Mouse (Mus musculus): Measurements from ENCODE around the gene Sult4a1. TPM values are rescaled to one million over a fixed set of nuclear protein-coding genes. Genes with fewer than 3 reads are reported as not detected.

Sult4a1 gene
- polyA plus RNA-seq, 1 experiment from 2014 or later, result 0.98 TPM

- WGBS, result 64% methylated on average over 4 of the region's 4 CpGs
- peaks cover 40% of the 10 kb centered on the region for H3K27me3 ChIP-seq (ENCODE audit: control insufficient read depth, insufficient read depth, low read depth, low read length)
- H3K27ac ChIP-seq (ENCODE audit: low read length), result no peak overlapping the region
- no peak overlapping the region for H3K4me3 ChIP-seq (ENCODE audit: low read length)
- no peak overlapping the region for H3K9ac ChIP-seq (ENCODE audit: low read length)
- H3K9me3 ChIP-seq (ENCODE audit: control insufficient read depth, low read length), result peaks cover 4% of the 10 kb centered on the region; the same call in 1 of the 2 replicates
- no peak for ATAC-seq (ENCODE audit: low read depth)
- H3K4me2 ChIP-seq (ENCODE audit: low read depth, low read length), result no peak overlapping the region
- no peaks in the 10 kb centered on the region for H3K36me3 ChIP-seq (ENCODE audit: control insufficient read depth, insufficient read depth, low read length)
- H3K4me1 ChIP-seq (replicated peaks; ENCODE audit: control insufficient read depth, insufficient read depth, low read length), result no peaks in the 10 kb centered on the region
Observed at GRCm38 (mm10) chr15:84065701-84066100, 39.9 kb downstream of the Sult4a1 start.

- ATAC-seq (ENCODE audit: low read depth), result no peak
- Histone ChIP-seq H3K27ac (ENCODE audit: low read length) (no peak within 1 kb of the TSS), H3K9me3 (ENCODE audit: control insufficient read depth, low read length) (peaks cover 4% of the 10 kb centered on the region; the same call in 1 of the 2 replicates), H3K9ac (ENCODE audit: low read length) (no peak within 1 kb of the TSS), H3K36me3 (ENCODE audit: control insufficient read depth, insufficient read depth, low read length) (no peaks in the 10 kb centered on the region), H3K27me3 (ENCODE audit: control insufficient read depth, insufficient read depth, low read depth, low read length) (peaks cover 34% of the 10 kb centered on the region), H3K4me1 (replicated peaks; ENCODE audit: control insufficient read depth, insufficient read depth, low read length) (no peaks in the 10 kb centered on the region), H3K4me2 (ENCODE audit: low read depth, low read length) (peak within 1 kb of the TSS; percentile 31; the same call in 1 of the 2 replicates), H3K4me3 (ENCODE audit: low read length) (no peak within 1 kb of the TSS)
- 5% methylated on average over 23 of the region's 29 CpGs for WGBS
Observed at GRCm38 (mm10) chr15:84065140-84065539, 40.4 kb downstream of the Sult4a1 start, which contains the start of gene Efcab6. Gene Efcab6 (minus strand): TSS chr15:84065379.

DNA sequence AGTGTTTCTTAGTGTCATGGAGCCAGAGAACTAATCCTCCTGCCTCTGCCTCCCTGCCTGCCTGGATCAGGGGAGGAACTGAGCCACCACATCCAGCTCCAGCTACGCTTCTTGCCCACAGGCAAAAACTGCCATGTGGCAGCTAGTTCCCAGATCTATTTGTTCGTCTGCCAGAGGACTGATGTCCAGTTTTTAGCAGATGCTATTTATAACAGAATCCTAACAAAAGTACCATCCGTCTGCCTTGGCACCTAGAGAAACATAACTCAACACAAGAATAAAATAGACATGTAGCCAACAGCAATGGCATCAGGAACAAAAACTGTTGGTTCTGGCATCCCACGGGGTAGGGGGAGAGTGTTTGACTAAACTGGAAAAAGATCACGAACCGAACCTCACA, 46.7 kb downstream of the Sult4a1 start:
- H3K36me3 ChIP-seq (ENCODE audit: control insufficient read depth, insufficient read depth, low read length), result no peaks in the 10 kb centered on the region
- WGBS, result 70% methylated on average over 6 of the region's 6 CpGs
- H3K27ac ChIP-seq (ENCODE audit: low read length), result no peak overlapping the region
- H3K9me3 ChIP-seq (ENCODE audit: control insufficient read depth, low read length), result no peaks in the 10 kb centered on the region
- H3K4me3 ChIP-seq (ENCODE audit: low read length), result no peak overlapping the region
- H3K27me3 ChIP-seq (ENCODE audit: control insufficient read depth, insufficient read depth, low read depth, low read length), result 0 out of 2 replicates have a peak, but pooled peaks cover under 1% of the 10 kb centered on the region
- H3K4me2 ChIP-seq (ENCODE audit: low read depth, low read length), result no peak overlapping the region
- no peaks in the 10 kb centered on the region for H3K4me1 ChIP-seq (replicated peaks; ENCODE audit: control insufficient read depth, insufficient read depth, low read length)
- ATAC-seq (ENCODE audit: low read depth), result no peak
- H3K9ac ChIP-seq (ENCODE audit: low read length), result no peak overlapping the region

- Histone ChIP-seq H3K4me2 (ENCODE audit: low read depth, low read length) (no peak overlapping the region), H3K27ac (ENCODE audit: low read length) (no peak overlapping the region), H3K27me3 (ENCODE audit: control insufficient read depth, insufficient read depth, low read depth, low read length) (no peaks in the 10 kb centered on the region), H3K4me1 (replicated peaks; ENCODE audit: control insufficient read depth, insufficient read depth, low read length) (peaks cover 4% of the 10 kb centered on the region; the same call in 1 of the 2 replicates), H3K36me3 (ENCODE audit: control insufficient read depth, insufficient read depth, low read length) (no peaks in the 10 kb centered on the region), H3K9me3 (ENCODE audit: control insufficient read depth, low read length) (no peaks in the 10 kb centered on the region), H3K9ac (ENCODE audit: low read length) (no peak overlapping the region), H3K4me3 (ENCODE audit: low read length) (no peak overlapping the region)
- WGBS, result 62% methylated on average over 5 of the region's 5 CpGs
- no peak for ATAC-seq (ENCODE audit: low read depth)
Observed at GRCm38 (mm10) chr15:84056083-84056482, 49.5 kb downstream of the Sult4a1 start.

DNA sequence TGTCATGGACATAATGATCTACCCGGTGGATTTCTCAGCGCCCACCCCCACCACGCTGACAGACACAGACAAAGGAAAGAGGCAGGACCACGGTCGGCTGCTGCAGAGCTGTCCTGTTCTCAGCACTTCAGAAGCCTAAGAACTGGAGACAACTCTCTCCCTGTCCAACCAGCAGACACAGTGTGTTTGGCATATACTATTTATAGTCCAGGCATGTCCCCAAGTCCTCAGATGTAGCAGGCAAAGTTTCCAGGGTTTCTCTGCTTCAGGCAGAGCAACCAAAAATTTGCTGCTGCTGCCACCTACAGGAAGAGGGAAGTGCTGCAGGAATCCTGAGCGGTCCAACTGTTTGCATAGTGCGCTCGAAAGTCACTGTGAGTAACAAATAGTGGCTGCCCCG, 51.7 kb downstream of the Sult4a1 start:
- 30% methylated on average over 9 of the region's 9 CpGs for WGBS

GRCm38 (mm10) chr15:84053240-84053639, 52.3 kb downstream of the Sult4a1 start:
- Histone ChIP-seq H3K27me3 (ENCODE audit: control insufficient read depth, insufficient read depth, low read depth, low read length) (no peaks in the 10 kb centered on the region), H3K4me1 (replicated peaks; ENCODE audit: control insufficient read depth, insufficient read depth, low read length) (peaks cover 4% of the 10 kb centered on the region; the same call in 1 of the 2 replicates), H3K9me3 (ENCODE audit: control insufficient read depth, low read length) (no peaks in the 10 kb centered on the region), H3K36me3 (ENCODE audit: control insufficient read depth, insufficient read depth, low read length) (no peaks in the 10 kb centered on the region), H3K27ac (ENCODE audit: low read length) (no peak overlapping the region), H3K4me2 (ENCODE audit: low read depth, low read length) (no peak overlapping the region), H3K9ac (ENCODE audit: low read length) (no peak overlapping the region), H3K4me3 (ENCODE audit: low read length) (no peak overlapping the region)
- 92% methylated on average over 4 of the region's 4 CpGs for WGBS
- ATAC-seq (ENCODE audit: low read depth), result no peak

More for the DNA sequence above, 51.7 kb downstream of the Sult4a1 start:
- H3K9ac ChIP-seq (ENCODE audit: low read length), result no peak overlapping the region; the same call in 1 of the 2 replicates
- H3K4me2 ChIP-seq (ENCODE audit: low read depth, low read length), result no peak overlapping the region
- peak; percentile 85 for ATAC-seq (ENCODE audit: low read depth)
- H3K27me3 ChIP-seq (ENCODE audit: control insufficient read depth, insufficient read depth, low read depth, low read length), result no peaks in the 10 kb centered on the region
- H3K27ac ChIP-seq (ENCODE audit: low read length), result no peak overlapping the region
- H3K4me3 ChIP-seq (ENCODE audit: low read length), result no peak overlapping the region
- peaks cover 4% of the 10 kb centered on the region; the same call in 1 of the 2 replicates for H3K4me1 ChIP-seq (replicated peaks; ENCODE audit: control insufficient read depth, insufficient read depth, low read length)
- H3K36me3 ChIP-seq (ENCODE audit: control insufficient read depth, insufficient read depth, low read length), result no peaks in the 10 kb centered on the region
- H3K9me3 ChIP-seq (ENCODE audit: control insufficient read depth, low read length), result no peaks in the 10 kb centered on the region

DNA sequence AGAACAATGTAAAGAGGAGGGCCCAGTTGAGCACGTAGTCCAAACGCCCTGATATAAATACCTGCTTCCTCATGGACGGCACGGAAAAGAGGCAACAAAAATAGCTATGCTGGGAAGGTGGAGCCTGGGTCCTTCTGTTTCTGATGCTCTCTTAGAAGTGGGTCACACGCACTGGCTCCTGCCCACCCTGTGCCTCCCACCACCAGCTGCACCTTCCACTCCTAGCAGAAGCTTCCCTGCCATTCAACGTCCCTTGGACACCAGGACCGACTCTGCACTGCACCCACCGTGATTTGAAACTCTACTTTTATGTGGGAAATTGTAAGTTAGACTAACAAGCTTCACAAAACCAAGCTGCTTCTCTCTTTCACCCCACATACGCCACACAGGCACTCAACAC, 53.2 kb downstream of the Sult4a1 start:
- Histone ChIP-seq H3K27ac (ENCODE audit: low read length) (no peak overlapping the region), H3K9ac (ENCODE audit: low read length) (no peak overlapping the region), H3K4me2 (ENCODE audit: low read depth, low read length) (no peak overlapping the region), H3K27me3 (ENCODE audit: control insufficient read depth, insufficient read depth, low read depth, low read length) (no peaks in the 10 kb centered on the region), H3K4me1 (replicated peaks; ENCODE audit: control insufficient read depth, insufficient read depth, low read length) (peaks cover 4% of the 10 kb centered on the region; the same call in 1 of the 2 replicates), H3K9me3 (ENCODE audit: control insufficient read depth, low read length) (no peaks in the 10 kb centered on the region), H3K36me3 (ENCODE audit: control insufficient read depth, insufficient read depth, low read length) (no peaks in the 10 kb centered on the region), H3K4me3 (ENCODE audit: low read length) (no peak overlapping the region)
- WGBS, result 67% methylated on average over 9 of the region's 9 CpGs
- no peak for ATAC-seq (ENCODE audit: low read depth)

GRCm38 (mm10) chr15:84049570-84049969, 56.0 kb downstream of the Sult4a1 start:
- Histone ChIP-seq H3K4me2 (ENCODE audit: low read depth, low read length) (no peak overlapping the region), H3K27me3 (ENCODE audit: control insufficient read depth, insufficient read depth, low read depth, low read length) (no peaks in the 10 kb centered on the region), H3K4me1 (replicated peaks; ENCODE audit: control insufficient read depth, insufficient read depth, low read length) (peaks cover 4% of the 10 kb centered on the region; the same call in 1 of the 2 replicates), H3K27ac (ENCODE audit: low read length) (no peak overlapping the region), H3K4me3 (ENCODE audit: low read length) (no peak overlapping the region), H3K9ac (ENCODE audit: low read length) (no peak overlapping the region), H3K36me3 (ENCODE audit: control insufficient read depth, insufficient read depth, low read length) (no peaks in the 10 kb centered on the region), H3K9me3 (ENCODE audit: control insufficient read depth, low read length) (peaks cover 2% of the 10 kb centered on the region; the same call in 1 of the 2 replicates)
- ATAC-seq (ENCODE audit: low read depth), result no peak
- 67% methylated on average over 7 of the region's 7 CpGs for WGBS

DNA sequence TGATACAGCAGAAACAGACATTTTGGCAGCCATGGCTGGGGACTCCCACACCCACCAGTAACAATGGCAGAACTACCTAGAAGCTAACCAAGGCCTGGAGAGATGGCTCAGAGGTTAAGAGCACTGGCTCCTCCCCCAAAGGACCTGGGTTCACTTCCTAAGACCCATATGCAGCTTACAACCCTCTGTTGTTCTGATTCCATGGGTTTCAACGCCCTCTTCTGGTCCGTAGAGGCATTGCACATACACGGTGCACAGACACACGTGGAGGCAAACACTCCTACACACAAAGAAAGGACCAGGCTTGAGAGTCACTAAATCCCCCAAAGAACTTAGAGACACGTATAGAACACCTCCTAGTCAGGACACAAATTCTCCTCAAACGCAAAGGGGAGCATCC, 60.0 kb downstream of the Sult4a1 start:
- Histone ChIP-seq H3K27me3 (ENCODE audit: control insufficient read depth, insufficient read depth, low read depth, low read length) (no peaks in the 10 kb centered on the region), H3K4me3 (ENCODE audit: low read length) (no peak overlapping the region), H3K9ac (ENCODE audit: low read length) (no peak overlapping the region), H3K36me3 (ENCODE audit: control insufficient read depth, insufficient read depth, low read length) (no peaks in the 10 kb centered on the region), H3K27ac (ENCODE audit: low read length) (no peak overlapping the region), H3K9me3 (ENCODE audit: control insufficient read depth, low read length) (peaks cover 6% of the 10 kb centered on the region; the same call in 1 of the 2 replicates), H3K4me1 (replicated peaks; ENCODE audit: control insufficient read depth, insufficient read depth, low read length) (no peaks in the 10 kb centered on the region), H3K4me2 (ENCODE audit: low read depth, low read length) (no peak overlapping the region)
- 87% methylated on average over 6 of the region's 6 CpGs for WGBS
- ATAC-seq (ENCODE audit: low read depth), result no peak

- Histone ChIP-seq H3K4me3 (ENCODE audit: low read length) (no peak overlapping the region), H3K36me3 (ENCODE audit: control insufficient read depth, insufficient read depth, low read length) (no peaks in the 10 kb centered on the region), H3K9me3 (ENCODE audit: control insufficient read depth, low read length) (no peaks in the 10 kb centered on the region), H3K27me3 (ENCODE audit: control insufficient read depth, insufficient read depth, low read depth, low read length) (no peaks in the 10 kb centered on the region), H3K4me1 (replicated peaks; ENCODE audit: control insufficient read depth, insufficient read depth, low read length) (no peaks in the 10 kb centered on the region), H3K9ac (ENCODE audit: low read length) (no peak overlapping the region), H3K4me2 (ENCODE audit: low read depth, low read length) (no peak overlapping the region), H3K27ac (ENCODE audit: low read length) (no peak overlapping the region)
- no peak for ATAC-seq (ENCODE audit: low read depth)
- WGBS, result 78% methylated on average over 5 of the region's 5 CpGs
Observed at GRCm38 (mm10) chr15:84037067-84037466, 68.5 kb downstream of the Sult4a1 start.

Data from lung, embryonic 16.5 days (tissue).